Mouse (Mus musculus) thymus, adult 2 months (tissue): Measurements from ENCODE around the gene Blvrb.

Experiments
- CTCF ChIP-seq: fragments of 200-500 bp; IDR thresholded peaks from 2 replicates; pipeline ENCODE4 v1.5.1; 2012; ENCODE audit warnings: mild to moderate bottlenecking, control low read depth, low read length, moderate library complexity, borderline replicate concordance; ENCODE audit not compliant: control insufficient read depth, poor library complexity, insufficient read depth; ENCODE audit errors: extremely low read depth
- POLR2A ChIP-seq: fragments of 200-500 bp; IDR thresholded peaks from 2 replicates; pipeline ENCODE4 v1.6.1; 2012; ENCODE audit warnings: mild to moderate bottlenecking, low read length, control low read depth, moderate library complexity; ENCODE audit not compliant: control insufficient read depth, poor library complexity, insufficient read depth; ENCODE audit errors: extremely low read depth

DNA sequence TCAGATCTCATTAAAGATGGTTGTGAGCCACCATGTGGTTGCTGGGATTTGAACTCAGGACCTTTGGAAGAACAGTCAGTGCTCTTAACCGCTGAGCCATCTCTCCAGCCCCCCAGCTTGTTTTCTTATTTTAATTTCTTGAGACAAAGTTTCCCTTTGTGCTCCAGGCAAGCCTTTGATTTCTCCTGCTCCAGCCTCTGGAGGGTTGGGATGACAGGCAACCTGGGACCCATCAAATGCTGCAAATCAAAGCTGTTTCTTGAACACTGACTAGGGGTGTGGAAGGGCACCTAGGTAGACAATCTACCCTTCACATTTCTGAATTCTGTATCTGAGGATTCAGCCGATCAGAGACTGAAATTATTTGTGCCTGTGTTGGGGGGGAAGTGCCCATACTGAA, 63.0 kb downstream of the Blvrb start:
- TF ChIP-seq CTCF (no peak), POLR2A (no peak)
